Mouse (Mus musculus) liver, embryonic 16.5 days (tissue): ENCODE measurements around the gene 4930442H23Rik. TPM values are rescaled to one million over a fixed set of nuclear protein-coding genes. Genes with fewer than 3 reads are reported as not detected.

Experiments used
- ATAC-seq: fragments of 200-750 bp; cut with Nextera tagmentation; 2 replicates; pipeline ENCODE4 v1.8.0; 2017; ENCODE audit warnings: low read depth, mild to moderate bottlenecking, moderate number of reproducible peaks, moderate library complexity
- H3K27ac ChIP-seq: fragments of 300-500 bp; sonication (generic); 2 replicates; pipeline ENCODE4 v1.5.1; 2014; ENCODE audit warnings: mild to moderate bottlenecking, low read length
- H3K27me3 ChIP-seq: fragments of 300-500 bp; sonication (generic); 2 replicates; pipeline ENCODE4 v1.6.1; 2014; ENCODE audit warnings: low read depth, low read length, mixed read lengths; ENCODE audit not compliant: control insufficient read depth, insufficient read depth
- H3K36me3 ChIP-seq: fragments of 300-500 bp; sonication (generic); 2 replicates; pipeline ENCODE4 v1.6.1; 2014; ENCODE audit warnings: mild to moderate bottlenecking; ENCODE audit not compliant: control insufficient read depth, insufficient read depth
- H3K4me1 ChIP-seq: fragments of 300-500 bp; sonication (generic); 2 replicates; pipeline ENCODE4 v1.6.1; 2014; ENCODE audit warnings: low read depth, low read length, mixed read lengths; ENCODE audit not compliant: control insufficient read depth
- H3K4me2 ChIP-seq: fragments of 300-500 bp; sonication (generic); 2 replicates; pipeline ENCODE4 v1.6.1; 2014; ENCODE audit warnings: low read depth, low read length, mixed read lengths
- H3K4me3 ChIP-seq: fragments of 300-500 bp; sonication (generic); 2 replicates; pipeline ENCODE4 v1.5.1; 2014; ENCODE audit warnings: low read depth, mild to moderate bottlenecking, low read length
- H3K9ac ChIP-seq: fragments of 300-500 bp; sonication (generic); 2 replicates; pipeline ENCODE4 v1.6.1; 2014; ENCODE audit warnings: low read depth, low read length
- H3K9me3 ChIP-seq: fragments of 300-500 bp; sonication (generic); replicated peaks from 2 replicates; pipeline ENCODE4 v1.6.1; 2016; ENCODE audit warnings: low read length; ENCODE audit not compliant: control insufficient read depth
- WGBS: fragments of 180-500 bp; shearing (Covaris S2); extraction: QIAGEN DNeasy Blood & Tissue Kit; methylation state at CpG from one replicate; pipeline ENCODE4 v1.1.7; 2014; ENCODE audit not compliant: insufficient replicate concordance; 5-methylcytosine and 5-hydroxymethylcytosine counted together
- polyA plus RNA-seq: library from polyadenylated mRNA; unstranded; fragments of >200 nt; fragmentation: Nextera tagmentation; extraction: Ambion mirVana; gene quantifications from 2 replicates; pipeline ENCODE4 v1.2.1, GENCODE M21; 2015

The 4930442H23Rik gene
- polyA plus RNA-seq, 1 experiment from 2014 or later, result not detected

DNA sequence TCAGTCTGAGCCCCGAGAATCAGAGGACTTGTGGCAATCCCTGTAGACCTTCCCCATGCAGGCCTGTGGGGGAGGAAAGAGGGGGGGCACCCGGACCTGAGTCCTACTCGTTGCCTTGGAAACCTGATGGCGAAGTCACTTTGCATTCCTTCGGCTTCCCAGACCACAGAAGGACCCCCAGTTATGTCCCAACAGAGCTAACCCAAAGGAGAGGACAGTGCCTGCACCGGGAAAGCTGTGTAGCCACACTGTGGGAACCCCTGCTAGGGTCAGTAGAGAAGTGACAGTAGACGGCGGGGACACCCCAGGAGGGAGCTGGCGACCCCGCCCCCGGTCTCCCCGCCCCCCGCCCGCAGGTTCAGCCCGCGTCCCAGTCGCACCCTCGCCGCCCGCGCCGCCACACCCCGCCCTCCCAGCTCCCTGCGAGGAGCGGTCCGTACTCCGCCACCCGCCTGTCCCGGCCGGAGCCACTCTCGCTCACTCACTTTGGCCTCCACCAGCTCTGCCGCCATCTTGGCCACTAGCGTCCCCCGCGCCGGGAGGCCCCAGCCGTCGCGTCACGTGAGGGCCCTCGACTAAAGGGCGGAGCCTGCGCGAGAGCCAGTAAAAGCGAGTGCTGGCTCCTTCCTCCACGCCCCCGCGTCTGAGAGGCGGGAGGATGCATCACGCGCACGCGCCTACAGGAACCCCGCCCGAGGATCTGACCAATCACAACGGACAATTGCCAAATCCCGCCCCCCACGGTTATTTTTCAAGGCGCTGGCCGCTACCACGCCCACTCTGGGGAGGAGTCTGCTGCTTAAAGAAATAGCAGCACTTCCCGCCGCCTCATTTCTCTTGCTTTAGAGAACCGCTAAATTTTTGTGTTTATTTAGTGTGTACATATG, 16.2 kb downstream of the 4930442H23Rik start, which contains the start of gene Pias4:
Gene Pias4, minus strand, starts transcription at position 724 of the 887 bp plus-strand sequence.
- Histone ChIP-seq H3K36me3 (peaks cover 6% of the 10 kb centered on the region), H3K4me2 (peak within 1 kb of the TSS; percentile 88), H3K4me1 (peaks cover 31% of the 10 kb centered on the region), H3K9me3 (no peaks in the 10 kb centered on the region), H3K9ac (peak within 1 kb of the TSS; percentile 96), H3K4me3 (peak within 1 kb of the TSS; percentile 96), H3K27me3 (no peaks in the 10 kb centered on the region), H3K27ac (peak within 1 kb of the TSS; percentile 88)
- peak; percentile 91 for ATAC-seq
- WGBS, result under 1% methylated on average over 54 of the region's 64 CpGs

DNA sequence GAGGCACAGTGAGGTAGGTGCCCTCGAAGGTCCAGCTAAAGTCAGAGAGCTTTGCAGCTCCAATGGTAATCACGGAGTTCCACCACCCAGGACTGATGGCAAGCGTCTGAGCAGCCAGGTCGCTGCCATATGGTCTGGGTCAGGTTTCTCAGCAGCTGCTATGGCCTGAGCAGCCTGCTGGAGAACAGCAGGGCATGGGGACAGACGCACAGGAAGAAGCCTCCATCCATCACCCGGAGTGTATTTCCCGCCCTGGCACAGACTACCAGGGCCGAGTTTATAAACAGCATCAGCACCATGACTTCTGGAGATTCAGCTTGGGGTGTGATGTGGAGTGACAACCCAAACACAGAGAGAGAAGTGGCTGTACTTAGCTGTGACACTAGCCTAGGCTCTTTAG, 18.5 kb downstream of the 4930442H23Rik start:
- Histone ChIP-seq H3K36me3 (peaks cover 10% of the 10 kb centered on the region), H3K27me3 (no peaks in the 10 kb centered on the region), H3K4me3 (no peak overlapping the region), H3K4me1 (peaks cover 41% of the 10 kb centered on the region), H3K27ac (no peak overlapping the region), H3K4me2 (no peak overlapping the region), H3K9me3 (no peaks in the 10 kb centered on the region), H3K9ac (no peak overlapping the region)
- WGBS, result 80% methylated on average over 8 of the region's 8 CpGs
- no peak for ATAC-seq

DNA sequence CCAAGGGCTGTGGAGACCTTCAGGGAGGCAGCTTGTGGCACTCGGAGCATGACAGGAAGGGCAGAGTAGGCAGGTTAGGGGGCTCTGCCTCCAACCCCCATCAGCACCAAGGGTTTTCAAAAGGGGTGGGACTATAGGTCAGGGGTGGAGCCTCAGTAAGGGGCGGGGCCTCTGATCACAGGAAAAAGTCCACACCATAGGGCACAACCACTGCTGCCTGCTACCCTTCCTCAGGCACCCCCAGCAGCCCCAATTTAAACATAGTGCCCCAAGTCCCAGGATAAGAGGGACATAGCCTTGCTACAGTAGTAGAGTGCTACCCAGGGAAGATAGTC, 21.4 kb downstream of the 4930442H23Rik start:
- 22% methylated on average over 2 of the region's 2 CpGs for WGBS
- no peak overlapping the region for H3K9ac ChIP-seq
- no peaks in the 10 kb centered on the region for H3K9me3 ChIP-seq
- peaks cover 35% of the 10 kb centered on the region for H3K4me1 ChIP-seq
- H3K27ac ChIP-seq, result no peak overlapping the region
- H3K4me2 ChIP-seq, result no peak overlapping the region
- H3K4me3 ChIP-seq, result no peak overlapping the region
- ATAC-seq, result no peak
- H3K36me3 ChIP-seq, result peaks cover 18% of the 10 kb centered on the region
- no peaks in the 10 kb centered on the region for H3K27me3 ChIP-seq

DNA sequence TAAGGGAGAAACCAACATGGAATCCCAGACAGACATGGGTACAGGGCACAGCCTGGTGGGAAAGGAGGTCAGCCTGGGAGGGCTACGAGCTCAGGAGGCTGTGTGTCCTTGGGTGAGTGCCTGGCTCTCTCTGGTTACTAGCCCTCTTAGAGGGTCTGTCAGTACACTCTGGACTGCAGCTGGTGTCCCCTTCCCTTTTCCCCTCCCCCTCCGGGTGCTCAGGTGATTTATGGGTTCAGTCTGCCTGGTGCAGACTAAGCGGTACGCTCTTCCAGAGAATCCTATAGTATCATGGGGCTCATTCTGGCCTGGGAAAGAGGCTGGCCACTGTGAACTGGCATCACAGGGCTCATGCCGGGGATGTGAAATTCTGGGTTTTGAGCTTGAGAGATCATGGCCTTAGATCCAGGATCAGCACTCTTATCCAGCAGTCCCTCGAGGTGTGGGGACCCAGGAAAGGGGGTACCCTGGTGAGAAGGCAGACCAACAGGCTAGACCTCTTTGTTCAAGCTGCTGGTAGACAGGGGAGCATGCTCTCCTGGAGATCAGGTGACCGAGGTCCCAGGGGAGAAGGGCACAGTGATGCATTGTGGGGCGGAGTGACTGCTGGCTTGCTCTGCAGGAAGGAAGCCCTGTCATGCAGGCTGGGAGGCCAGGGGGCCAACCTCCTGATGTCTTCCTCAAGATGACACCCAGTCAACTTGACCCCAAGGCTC, 21.9 kb downstream of the 4930442H23Rik start:
- Histone ChIP-seq H3K27me3 (no peaks in the 10 kb centered on the region), H3K27ac (no peak overlapping the region), H3K4me3 (no peak overlapping the region), H3K9ac (no peak overlapping the region), H3K4me2 (no peak overlapping the region), H3K9me3 (no peaks in the 10 kb centered on the region), H3K36me3 (peaks cover 23% of the 10 kb centered on the region), H3K4me1 (peaks cover 31% of the 10 kb centered on the region)
- 66% methylated on average over 8 of the region's 8 CpGs for WGBS
- ATAC-seq, result no peak

DNA sequence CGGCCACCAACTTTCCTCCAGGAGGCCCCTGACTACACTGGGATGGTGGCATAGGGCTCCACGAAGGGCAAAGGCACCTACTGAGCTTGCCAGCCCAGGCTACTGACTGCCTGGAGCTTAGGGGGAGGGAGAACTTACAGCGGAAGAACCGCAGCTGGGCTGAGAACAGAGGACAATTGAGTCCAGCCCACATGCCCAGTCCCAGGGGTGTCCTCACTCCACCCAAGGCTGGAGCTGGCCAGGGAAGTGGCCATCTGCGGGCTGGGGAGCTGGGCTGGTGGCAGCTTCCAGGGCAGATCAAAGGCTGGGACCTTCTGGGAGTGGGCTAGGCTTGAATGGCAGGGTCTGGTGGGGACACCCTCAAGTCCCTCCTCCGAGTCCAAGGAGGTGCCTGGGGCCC, 28.9 kb downstream of the 4930442H23Rik start:
- Histone ChIP-seq H3K36me3 (peaks cover 63% of the 10 kb centered on the region), H3K4me1 (peaks cover 12% of the 10 kb centered on the region), H3K4me3 (no peak overlapping the region), H3K27ac (no peak overlapping the region), H3K9ac (no peak overlapping the region), H3K4me2 (no peak overlapping the region), H3K27me3 (no peaks in the 10 kb centered on the region), H3K9me3 (no peaks in the 10 kb centered on the region)
- no peak for ATAC-seq
- 89% methylated on average over 6 of the region's 6 CpGs for WGBS

DNA sequence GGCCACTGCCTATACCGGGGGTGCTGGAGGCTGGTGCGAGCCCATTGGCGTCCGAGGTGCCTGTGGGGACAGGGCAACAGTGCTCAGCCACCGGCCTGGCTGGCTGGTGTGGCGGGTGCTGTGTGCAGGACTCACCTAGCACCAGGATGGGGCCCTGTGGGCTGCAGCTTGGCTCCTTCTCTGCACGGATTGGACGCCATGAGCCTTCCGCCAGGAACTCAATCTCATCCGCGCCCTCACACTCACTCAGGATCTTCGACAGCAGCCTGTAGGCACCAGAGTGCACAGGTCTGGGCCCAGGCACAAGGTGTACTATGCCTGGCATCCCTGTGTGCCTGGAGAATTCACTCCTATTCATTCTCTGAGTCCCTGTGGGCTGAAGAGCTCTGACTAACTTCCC, 29.3 kb downstream of the 4930442H23Rik start:
- H3K27me3 ChIP-seq, result no peaks in the 10 kb centered on the region
- H3K27ac ChIP-seq, result no peak overlapping the region
- H3K36me3 ChIP-seq, result peaks cover 68% of the 10 kb centered on the region
- 87% methylated on average over 11 of the region's 12 CpGs for WGBS
- H3K4me2 ChIP-seq, result no peak overlapping the region
- H3K4me3 ChIP-seq, result no peak overlapping the region
- H3K9me3 ChIP-seq, result no peaks in the 10 kb centered on the region
- ATAC-seq, result no peak
- H3K4me1 ChIP-seq, result peaks cover 10% of the 10 kb centered on the region
- no peak overlapping the region for H3K9ac ChIP-seq

GRCm38 (mm10) chr10:81152609-81153008, 31.0 kb downstream of the 4930442H23Rik start:
- WGBS, result 51% methylated on average over 12 of the region's 12 CpGs
- no peak overlapping the region for H3K4me2 ChIP-seq
- H3K9ac ChIP-seq, result no peak overlapping the region
- H3K4me3 ChIP-seq, result no peak overlapping the region
- no peak overlapping the region; the same call in 1 of the 2 replicates for H3K27ac ChIP-seq
- peak; percentile 20; the same call in 1 of the 2 replicates for ATAC-seq
- H3K4me1 ChIP-seq, result peaks cover 8% of the 10 kb centered on the region
- H3K36me3 ChIP-seq, result peaks cover 80% of the 10 kb centered on the region
- H3K9me3 ChIP-seq, result no peaks in the 10 kb centered on the region
- no peaks in the 10 kb centered on the region for H3K27me3 ChIP-seq

DNA sequence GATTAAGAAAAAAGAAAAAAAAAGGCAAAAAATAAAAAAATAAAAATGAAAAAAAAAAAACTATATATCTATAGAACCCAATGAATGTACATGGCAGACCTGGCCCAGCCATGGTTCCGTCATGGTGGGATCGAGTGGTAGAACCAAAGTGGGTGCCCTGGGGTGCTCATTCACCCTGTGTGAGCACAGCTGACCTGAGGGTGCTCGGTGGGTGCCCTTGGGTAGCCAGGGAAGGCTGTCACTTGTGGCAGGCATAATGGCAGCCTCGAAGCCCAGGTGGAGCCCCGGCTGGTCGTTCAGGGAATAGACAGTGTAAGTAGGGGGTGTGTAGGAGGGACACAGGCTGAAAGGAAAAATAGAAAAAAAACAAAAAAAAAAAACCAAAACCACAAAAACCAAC, 32.4 kb downstream of the 4930442H23Rik start:
- H3K4me2 ChIP-seq, result no peak overlapping the region
- no peak overlapping the region for H3K27ac ChIP-seq

GRCm38 (mm10) chr10:81146296-81146695, 37.4 kb downstream of the 4930442H23Rik start:
- no peak for ATAC-seq
- 87% methylated on average over 4 of the region's 4 CpGs for WGBS
- Histone ChIP-seq H3K27me3 (no peaks in the 10 kb centered on the region), H3K9ac (no peak overlapping the region), H3K9me3 (no peaks in the 10 kb centered on the region), H3K4me2 (no peak overlapping the region), H3K4me1 (peaks cover 31% of the 10 kb centered on the region), H3K4me3 (no peak overlapping the region; the same call in 1 of the 2 replicates), H3K36me3 (peaks cover 78% of the 10 kb centered on the region), H3K27ac (no peak overlapping the region)

More for the DNA sequence above, 32.4 kb downstream of the 4930442H23Rik start:
- Histone ChIP-seq H3K27me3 (no peaks in the 10 kb centered on the region), H3K9me3 (no peaks in the 10 kb centered on the region), H3K36me3 (peaks cover 80% of the 10 kb centered on the region), H3K4me1 (peaks cover 9% of the 10 kb centered on the region), H3K9ac (no peak overlapping the region), H3K4me3 (no peak overlapping the region)
- 51% methylated on average over 6 of the region's 6 CpGs for WGBS
- no peak for ATAC-seq
